Mouse (Mus musculus): ENCODE measurements around the gene Slc9a3r1.

GRCm38 (mm10) chr11:115162205-115162601, 938 bp upstream of the Slc9a3r1 start:
- TF ChIP-seq E2F4 (IDR thresholded peaks at IDR 0.05; ENCODE audit: insufficient read depth), result no peak
- TF ChIP-seq USF1 (IDR thresholded peaks at IDR 0.05; ENCODE audit: low read depth), result no peak
- TF ChIP-seq POLR2A (IDR thresholded peaks at IDR 0.05; ENCODE audit: insufficient read length, low read depth), result no peak
- no peak for TF ChIP-seq MYOG (IDR thresholded peaks at IDR 0.05; ENCODE audit: control insufficient read depth in 1 of 3, insufficient read depth in 1 of 3, insufficient read length in 2 of 3, low read depth in 2 of 3)
- no peak for TF ChIP-seq MAX (IDR thresholded peaks at IDR 0.05; ENCODE audit: low read depth)
- TF ChIP-seq MYOD1 (IDR thresholded peaks at IDR 0.05; ENCODE audit: control insufficient read depth in 1 of 3, insufficient read length in 2 of 3, low read depth in 2 of 3), result no peak
